Mouse (Mus musculus) myocyte (in vitro differentiated cells): Measurements from ENCODE around the gene Men1.

Source experiments
- CEBPB ChIP-seq: IDR thresholded peaks from 2 replicates; pipeline ENCODE4 v1.6.1; 2011; ENCODE audit warnings: mild to moderate bottlenecking, moderate library complexity; ENCODE audit not compliant: poor library complexity, insufficient read depth, severe bottlenecking
- E2F4 ChIP-seq: IDR thresholded peaks from one replicate; pipeline ENCODE4 v1.6.1; 2011; ENCODE audit warnings: mild to moderate bottlenecking, control low read depth, moderate library complexity; ENCODE audit not compliant: insufficient read depth
- MAX ChIP-seq: IDR thresholded peaks from one replicate; pipeline ENCODE4 v1.6.1; 2011; ENCODE audit warnings: low read depth, mild to moderate bottlenecking, control low read depth
- MYOD1 ChIP-seq, 3 experiments: IDR thresholded peaks; one replicate each; pipeline ENCODE4 v1.6.1; 2011; ENCODE audit warnings: control low read depth in 2 of 3, low read depth in 2 of 3, mild to moderate bottlenecking in 2 of 3, moderate library complexity in 1 of 3; ENCODE audit not compliant: insufficient read length in 2 of 3, control insufficient read depth in 1 of 3
- MYOG ChIP-seq, 3 experiments: IDR thresholded peaks; one replicate each; pipeline ENCODE4 v1.6.1; 2011; ENCODE audit warnings: control low read depth in 2 of 3, low read depth in 2 of 3, mild to moderate bottlenecking in 2 of 3; ENCODE audit not compliant: insufficient read length in 2 of 3, control insufficient read depth in 1 of 3, insufficient read depth in 1 of 3
- POLR2A ChIP-seq: IDR thresholded peaks from one replicate; pipeline ENCODE4 v1.6.1; 2011; ENCODE audit warnings: low read depth, mild to moderate bottlenecking, control low read depth, moderate library complexity; ENCODE audit not compliant: insufficient read length
- POLR2AphosphoS2 ChIP-seq: IDR thresholded peaks from one replicate; pipeline ENCODE4 v1.6.1; 2011; ENCODE audit warnings: low read depth, control low read depth; ENCODE audit not compliant: insufficient read length
- REST ChIP-seq: IDR thresholded peaks from one replicate; pipeline ENCODE4 v1.6.1; 2011; ENCODE audit warnings: mild to moderate bottlenecking, control low read depth, moderate library complexity; ENCODE audit not compliant: insufficient read depth, insufficient read length
- SRF ChIP-seq: IDR thresholded peaks from one replicate; pipeline ENCODE4 v1.6.1; 2011; ENCODE audit warnings: low read depth; ENCODE audit not compliant: control insufficient read depth, insufficient read length
- TCF12 ChIP-seq: IDR thresholded peaks from one replicate; pipeline ENCODE4 v1.6.1; 2011; ENCODE audit warnings: mild to moderate bottlenecking, control low read depth; ENCODE audit not compliant: poor library complexity, insufficient read depth, severe bottlenecking
- TCF3 ChIP-seq: IDR thresholded peaks from one replicate; pipeline ENCODE4 v1.6.1; 2011; ENCODE audit warnings: low read depth, control low read depth; ENCODE audit not compliant: insufficient read length
- USF1 ChIP-seq: IDR thresholded peaks from one replicate; pipeline ENCODE4 v1.6.1; 2011; ENCODE audit warnings: low read depth, mild to moderate bottlenecking, control low read depth, moderate library complexity

DNA sequence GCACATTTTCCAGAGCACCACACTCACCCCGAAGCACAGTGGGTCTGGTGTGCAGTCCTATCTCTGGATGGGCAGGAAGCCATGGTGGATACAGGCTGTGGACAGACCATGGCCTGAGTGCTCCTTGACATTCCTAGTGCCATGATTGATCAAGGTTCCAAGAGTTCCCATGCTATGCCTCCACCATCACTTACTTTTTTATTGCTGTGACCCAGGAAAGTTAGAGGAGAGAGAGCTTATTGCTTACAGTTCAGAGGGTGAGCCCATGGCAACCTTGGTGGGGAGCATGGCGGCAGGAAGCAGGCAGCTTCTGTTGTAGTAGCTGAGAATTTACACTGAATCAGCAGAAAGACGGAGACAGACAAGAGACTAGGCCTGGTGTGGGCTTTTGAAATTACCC, 26.5 kb downstream of the Men1 start:
- no peak for TF ChIP-seq E2F4
- TF ChIP-seq POLR2A: no peak
- TF ChIP-seq POLR2AphosphoS2: peak; percentile 51
- TF ChIP-seq TCF12: no peak
- TF ChIP-seq USF1: no peak
- TF ChIP-seq MAX: no peak
- TF ChIP-seq MYOD1 (IDR thresholded peaks at IDR 0.05; ENCODE audit: control insufficient read depth in 1 of 3, insufficient read length in 2 of 3, low read depth in 2 of 3): no peak
- no peak for TF ChIP-seq TCF3
- no peak for TF ChIP-seq CEBPB
- no peak for TF ChIP-seq SRF
- no peak for TF ChIP-seq REST
- TF ChIP-seq MYOG (IDR thresholded peaks at IDR 0.05; ENCODE audit: control insufficient read depth in 1 of 3, insufficient read depth in 1 of 3, insufficient read length in 2 of 3, low read depth in 2 of 3): no peak
